Mouse (Mus musculus) cerebellum, adult 2 months (tissue): ENCODE measurements around the gene Garnl3. TPM values are rescaled to one million over a fixed set of nuclear protein-coding genes. Genes with fewer than 3 reads are reported as not detected.
A peak's percentile ranks its signal among the peaks of the same experiment; 100 is the strongest.

ENCODE experiments used
- DNase-seq, 2 experiments: peaks; one replicate each; pipeline ENCODE4 v3.0.0; 2021
- H3K27ac ChIP-seq: fragments of 200-500 bp; 2 replicates; pipeline ENCODE4 v1.5.1; 2012; ENCODE audit warnings: low read length, control low read depth, inconsistent platforms; ENCODE audit not compliant: insufficient read depth
- H3K27me3 ChIP-seq: fragments of 200-500 bp; 2 replicates; pipeline ENCODE4 v1.6.1; 2012; ENCODE audit warnings: inconsistent platforms, mild to moderate bottlenecking, low read length, moderate library complexity; ENCODE audit not compliant: control insufficient read depth, insufficient read depth
- H3K4me1 ChIP-seq: fragments of 200-500 bp; 2 replicates; pipeline ENCODE4 v1.6.1; 2011; ENCODE audit warnings: low read length; ENCODE audit not compliant: control insufficient read depth, insufficient read depth
- H3K4me3 ChIP-seq: fragments of 200-500 bp; replicated peaks from 2 replicates; pipeline ENCODE3; 2011; ENCODE audit warnings: mild to moderate bottlenecking, low read depth, low read length, control low read depth; ENCODE audit not compliant: insufficient read depth
- CTCF ChIP-seq: fragments of 200-500 bp; IDR thresholded peaks from 2 replicates; pipeline ENCODE4 v1.5.1; 2011; ENCODE audit warnings: low read depth, mild to moderate bottlenecking, control low read depth, low read length, moderate library complexity, borderline replicate concordance; ENCODE audit not compliant: insufficient read depth
- POLR2A ChIP-seq: fragments of 200-500 bp; IDR thresholded peaks from 2 replicates; pipeline ENCODE4 v1.6.1; 2011; ENCODE audit warnings: low read length, control low read depth, borderline replicate concordance; ENCODE audit not compliant: insufficient read depth
- WGBS: fragments of 180-500 bp; shearing (Covaris S2); methylation state at CpG from one replicate; pipeline ENCODE4 v1.1.7; 2018; 5-methylcytosine and 5-hydroxymethylcytosine counted together
- polyA plus RNA-seq: library from polyadenylated mRNA; depleted of rRNA; stranded (reverse); fragments of >200 nt; gene quantifications from 2 replicates; pipeline ENCODE4 v1.2.3, GENCODE M21; 2012

Gene Garnl3
- polyA plus RNA-seq, 1 experiment, result 120 TPM

- Histone ChIP-seq H3K4me3 (no peak overlapping the region), H3K4me1 (no peaks in the 10 kb centered on the region), H3K27me3 (no peaks in the 10 kb centered on the region), H3K27ac (no peak overlapping the region)
- no peak for DNase-seq
- TF ChIP-seq POLR2A (no peak), CTCF (no peak)
- 57% methylated on average over 5 of the region's 5 CpGs for WGBS
Observed at GRCm38 (mm10) chr2:33046919-33047318, 84.5 kb downstream of the Garnl3 start.

DNA sequence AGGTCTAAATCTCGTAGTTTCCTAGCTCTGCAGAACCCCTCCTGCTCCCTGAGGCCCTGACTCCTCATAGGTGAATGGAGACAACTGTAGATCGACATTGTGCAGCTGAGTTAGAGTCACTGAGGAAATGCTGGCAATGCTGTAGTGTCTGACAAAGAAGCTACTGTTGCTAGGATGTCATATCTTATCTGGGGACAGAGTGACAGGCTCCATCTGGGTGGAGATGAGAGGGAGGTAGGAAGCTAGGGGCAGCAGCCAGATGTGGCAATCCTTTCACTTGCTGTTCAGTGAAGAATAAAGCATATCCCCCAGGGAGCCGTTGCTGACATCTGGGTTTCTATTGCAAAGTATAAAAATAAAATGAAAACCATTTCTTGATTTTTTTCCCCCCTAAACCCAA, 85.6 kb downstream of the Garnl3 start:
- no peaks in the 10 kb centered on the region for H3K27me3 ChIP-seq
- H3K4me3 ChIP-seq, result no peak overlapping the region
- WGBS, result 67% methylated on average over 3 of the region's 3 CpGs
- H3K27ac ChIP-seq, result no peak overlapping the region
- no peak for DNase-seq
- TF ChIP-seq CTCF (no peak), POLR2A (no peak)
- H3K4me1 ChIP-seq, result no peaks in the 10 kb centered on the region

GRCm38 (mm10) chr2:33042781-33043180, 88.7 kb downstream of the Garnl3 start:
- no peak for TF ChIP-seq POLR2A
- TF ChIP-seq CTCF, result no peak
- Histone ChIP-seq H3K4me1 (no peaks in the 10 kb centered on the region), H3K27ac (no peak overlapping the region), H3K4me3 (no peak overlapping the region), H3K27me3 (no peaks in the 10 kb centered on the region)
- 48% methylated on average over 6 of the region's 6 CpGs for WGBS
- no peak for DNase-seq

DNA sequence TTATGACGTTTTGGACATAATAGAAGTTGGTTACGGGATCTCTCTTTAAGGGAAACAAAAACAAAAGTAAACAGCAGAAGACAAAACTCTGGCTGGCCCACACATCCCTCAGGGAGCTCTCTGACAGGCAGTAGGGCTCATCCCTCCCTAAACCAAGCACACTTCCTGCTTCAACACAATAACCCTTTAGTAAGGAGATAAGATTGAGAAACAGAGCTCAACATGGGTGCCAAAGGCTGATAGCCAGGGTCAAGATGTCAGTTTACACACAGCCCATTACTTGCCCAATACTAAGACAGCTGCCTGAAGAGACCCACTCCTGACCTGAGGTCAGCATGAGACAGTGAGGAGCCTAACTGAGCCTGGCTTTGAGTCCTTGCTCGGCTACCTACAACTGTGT, 89.9 kb downstream of the Garnl3 start:
- Histone ChIP-seq H3K27ac (no peak overlapping the region), H3K4me1 (no peaks in the 10 kb centered on the region), H3K4me3 (no peak overlapping the region), H3K27me3 (no peaks in the 10 kb centered on the region)
- no peak for DNase-seq
- 88% methylated on average over 3 of the region's 3 CpGs for WGBS
- TF ChIP-seq CTCF (no peak), POLR2A (no peak)

GRCm38 (mm10) chr2:33037429-33037828, 94.0 kb downstream of the Garnl3 start:
- 41% methylated on average over 1 of the region's 1 CpGs for WGBS
- H3K27ac ChIP-seq, result no peak overlapping the region
- DNase-seq, result peak in 1 of 2 experiments; percentile 49
- no peaks in the 10 kb centered on the region; the same call in 1 of the 2 replicates for H3K4me1 ChIP-seq
- no peaks in the 10 kb centered on the region for H3K27me3 ChIP-seq
- no peak overlapping the region for H3K4me3 ChIP-seq
- no peak for TF ChIP-seq POLR2A
- no peak for TF ChIP-seq CTCF

GRCm38 (mm10) chr2:33035297-33035696, 96.2 kb downstream of the Garnl3 start:
- WGBS, result 76% methylated on average over 1 of the region's 1 CpGs
- no peak for TF ChIP-seq POLR2A
- no peak for TF ChIP-seq CTCF
- no peak overlapping the region for H3K4me3 ChIP-seq
- no peaks in the 10 kb centered on the region; the same call in 1 of the 2 replicates for H3K4me1 ChIP-seq
- H3K27ac ChIP-seq, result no peak overlapping the region
- H3K27me3 ChIP-seq, result no peaks in the 10 kb centered on the region
- no peak for DNase-seq

DNA sequence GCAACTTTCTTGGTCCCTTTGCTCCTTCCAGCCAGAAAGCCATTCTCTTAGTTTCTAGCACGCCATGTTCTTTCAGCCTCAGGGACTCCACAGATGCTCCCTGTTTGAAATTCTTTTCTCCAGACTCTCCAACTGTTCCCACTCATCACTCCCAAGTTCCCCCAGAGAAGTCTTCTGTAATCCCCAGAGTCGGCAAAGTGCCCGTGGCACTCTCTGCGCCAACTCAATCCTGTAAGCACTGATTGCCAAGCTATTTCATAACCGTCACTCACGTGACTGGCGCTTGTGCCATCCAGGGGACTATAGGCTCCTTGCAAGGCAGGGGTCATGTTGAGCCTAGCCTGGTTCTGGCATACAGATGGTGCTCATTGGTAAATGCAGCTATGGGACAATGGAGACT, 98.2 kb downstream of the Garnl3 start:
- TF ChIP-seq CTCF (no peak), POLR2A (no peak)
- Histone ChIP-seq H3K27me3 (no peaks in the 10 kb centered on the region), H3K4me1 (no peaks in the 10 kb centered on the region; the same call in 1 of the 2 replicates), H3K4me3 (no peak overlapping the region), H3K27ac (no peak overlapping the region; the same call in 1 of the 2 replicates)
- peak; percentile 63 to 68 for DNase-seq
- 22% methylated on average over 7 of the region's 7 CpGs for WGBS

GRCm38 (mm10) chr2:33032391-33033062, 98.9 kb downstream of the Garnl3 start:
- H3K4me1 ChIP-seq, result no peaks in the 10 kb centered on the region; the same call in 1 of the 2 replicates
- no peak overlapping the region for H3K4me3 ChIP-seq
- H3K27me3 ChIP-seq, result no peaks in the 10 kb centered on the region
- no peak for DNase-seq
- WGBS, result 78% methylated on average over 5 of the region's 5 CpGs
- TF ChIP-seq POLR2A (no peak), CTCF (no peak)
- no peak overlapping the region for H3K27ac ChIP-seq

- Histone ChIP-seq H3K4me3 (no peak overlapping the region), H3K4me1 (peaks cover 13% of the 10 kb centered on the region; the same call in 1 of the 2 replicates), H3K27me3 (no peaks in the 10 kb centered on the region), H3K27ac (no peak overlapping the region)
- 80% methylated on average over 4 of the region's 4 CpGs for WGBS
- DNase-seq, result no peak
- no peak for TF ChIP-seq POLR2A
- TF ChIP-seq CTCF, result no peak
Observed at GRCm38 (mm10) chr2:33025040-33025439, 106.4 kb downstream of the Garnl3 start.
